Comparison of ENCODE assay signal across 21 mouse cellular contexts in the genomic region with DNA sequence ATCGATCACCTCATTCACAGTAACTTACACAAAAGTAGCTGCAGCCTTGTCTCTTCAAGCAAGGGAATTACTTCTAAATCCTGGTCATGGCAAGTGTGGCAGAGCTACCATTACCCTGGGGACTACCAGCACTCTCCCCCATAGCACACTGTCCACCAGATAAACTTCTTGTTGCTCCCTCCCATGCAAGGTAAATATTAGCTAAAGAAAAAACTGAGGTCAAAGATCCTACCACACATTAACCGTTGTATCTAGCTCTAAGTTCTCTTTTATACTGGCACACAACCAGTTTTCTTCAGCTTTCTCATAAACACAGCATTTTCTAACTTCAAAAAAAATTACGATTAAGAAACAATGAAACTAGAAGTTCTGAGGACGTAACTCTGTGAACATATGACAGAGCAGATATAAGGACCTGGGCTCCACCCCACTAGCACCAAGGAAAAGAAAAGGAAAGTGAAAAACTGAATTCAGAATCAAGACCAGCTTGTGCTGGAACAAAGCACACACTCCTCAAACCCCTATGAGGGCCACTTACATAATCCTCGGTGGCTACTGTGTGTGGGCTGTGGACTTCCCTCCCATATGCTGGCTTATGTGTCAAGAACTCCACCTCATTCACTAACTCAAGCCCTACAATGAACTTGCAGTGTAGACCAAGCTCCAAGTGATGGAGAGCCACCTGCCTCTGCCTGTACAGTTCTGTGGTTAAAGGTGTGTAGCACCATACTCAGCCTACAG. TPM values are rescaled to one million over a fixed set of nuclear protein-coding genes. Genes with fewer than 3 reads are reported as not detected.
A peak's percentile ranks its signal among the peaks of the same experiment; 100 is the strongest.
DNase-seq lines count a peak whose midpoint lies in the region; ATAC-seq and TF ChIP-seq lines count a peak whose summit lies in the region.
"Had no signal": no experiment of that assay in that cellular context is flagged by ENCODE, and none has a peak within 500 bp of the region (broad histone marks: within the 10 kb centered on the region; RNA-seq: fewer than 3 reads in every experiment).

No protein-coding gene starts in this region.

- no peaks in the 10 kb centered on the region for H3K27me3 ChIP-seq in kidney, postnatal 0 days (ENCODE audit: insufficient read depth, low read length)
- no peaks in the 10 kb centered on the region for H3K27me3 ChIP-seq in liver, postnatal 0 days (ENCODE audit: insufficient read depth, low read length)
- H3K27me3 ChIP-seq: forebrain, embryonic 15.5 days; limb, embryonic 13.5 days; neural tube, embryonic 13.5 days had no signal

- whole genome bisulfite sequencing in kidney, postnatal 0 days, result 87% methylated on average over 5 of the region's 5 CpGs
- WGBS in liver, postnatal 0 days (ENCODE audit: insufficient replicate concordance), result 57% methylated on average over 5 of the region's 5 CpGs

- TF ChIP-seq EP300 in liver, postnatal 0 days (IDR thresholded peaks at IDR 0.05; ENCODE audit: low read depth), result no peak

- H3K9me3 ChIP-seq in kidney, postnatal 0 days (replicated peaks; ENCODE audit: low read length), result no peaks in the 10 kb centered on the region
- no peaks in the 10 kb centered on the region for H3K9me3 ChIP-seq in liver, postnatal 0 days (ENCODE audit: low read length)
- H3K9me3 ChIP-seq: embryonic facial prominence, embryonic 10.5 days; forebrain, embryonic 15.5 days; hindbrain, embryonic 10.5 days; limb, embryonic 13.5 days; neural tube, embryonic 13.5 days had no signal

- no peak overlapping the region for H3K4me2 ChIP-seq in kidney, postnatal 0 days (ENCODE audit: low read length)
- H3K4me2 ChIP-seq in liver, postnatal 0 days (ENCODE audit: low read depth, low read length), result peak overlapping the region; percentile 22
- H3K4me2 ChIP-seq: forebrain, embryonic 15.5 days; limb, embryonic 13.5 days; neural tube, embryonic 13.5 days had no signal

- H3K36me3 ChIP-seq in kidney, postnatal 0 days (ENCODE audit: insufficient read depth, low read length), result peaks cover 53% of the 10 kb centered on the region
- H3K36me3 ChIP-seq in liver, postnatal 0 days (replicated peaks; ENCODE audit: insufficient read depth, low read length), result peaks cover 63% of the 10 kb centered on the region

- TF ChIP-seq CTCF in kidney, postnatal 0 days (IDR thresholded peaks at IDR 0.05; ENCODE audit: low read depth), result no peak
- no peak for TF ChIP-seq CTCF in liver, postnatal 0 days (IDR thresholded peaks at IDR 0.05; ENCODE audit: low read depth)

- H3K4me3 ChIP-seq in kidney, postnatal 0 days (replicated peaks; ENCODE audit: low read depth, low read length), result no peak overlapping the region
- H3K4me3 ChIP-seq in liver, postnatal 0 days (ENCODE audit: low read depth, low read length), result no peak overlapping the region
- H3K4me3 ChIP-seq: embryonic facial prominence, embryonic 10.5 days; forebrain, embryonic 15.5 days; hindbrain, embryonic 10.5 days; limb, embryonic 13.5 days; neural tube, embryonic 13.5 days had no signal

- H3K9ac ChIP-seq in kidney, postnatal 0 days (ENCODE audit: low read depth, low read length), result no peak overlapping the region
- no peak overlapping the region for H3K9ac ChIP-seq in liver, postnatal 0 days (replicated peaks)
- H3K9ac ChIP-seq: forebrain, embryonic 15.5 days; limb, embryonic 13.5 days; neural tube, embryonic 13.5 days had no signal

- H3K4me1 ChIP-seq in kidney, postnatal 0 days (replicated peaks; ENCODE audit: insufficient read depth, low read length), result no peaks in the 10 kb centered on the region
- H3K4me1 ChIP-seq in liver, postnatal 0 days (ENCODE audit: insufficient read depth), result peaks cover 15% of the 10 kb centered on the region
- H3K4me1 ChIP-seq: embryonic facial prominence, embryonic 10.5 days; forebrain, embryonic 15.5 days; hindbrain, embryonic 10.5 days; limb, embryonic 13.5 days; neural tube, embryonic 13.5 days had no signal

- peak overlapping the region; percentile 19; the same call in 1 of the 2 replicates for H3K27ac ChIP-seq in kidney, postnatal 0 days
- H3K27ac ChIP-seq in liver, postnatal 0 days (ENCODE audit: low read depth), result peak overlapping the region; percentile 64
- H3K27ac ChIP-seq: embryonic facial prominence, embryonic 10.5 days; forebrain, embryonic 15.5 days; hindbrain, embryonic 10.5 days; limb, embryonic 13.5 days; neural tube, embryonic 13.5 days had no signal

- peak; percentile 40 for ATAC-seq in granulocyte monocyte progenitor cell, adult 5-6 weeks (replicated peaks; ENCODE audit: poor library complexity, severe bottlenecking)
- ATAC-seq in kidney, postnatal 0 days (replicated peaks; ENCODE audit: low FRiP score, low read depth), result peak; percentile 69; the same call in 1 of the 2 replicates
- ATAC-seq in liver, postnatal 0 days, result peak; percentile 85
- ATAC-seq: forebrain, embryonic 15.5 days; lung, postnatal 0 days had no signal

- peak; percentile 69 for DNase-seq in kidney, adult 11 months
- no peak for DNase-seq in kidney, postnatal 10 days
- peak; percentile 8 for DNase-seq in kidney, postnatal 0 days (ENCODE audit: low spot score)
- no peak for DNase-seq in liver, postnatal 0 days
- DNase-seq in adrenal gland, adult 8-10 months, result no peak
- DNase-seq in cerebellum, adult 11 months, result no peak
- DNase-seq: adrenal gland, postnatal 14 days; cerebellum, adult 2 months; heart, adult 11 months; right cerebral cortex, postnatal 14 days; thymus, postnatal 25 days had no signal

RNA-seq across cellular contexts. Expression of a gene that starts 11.9 kb away (rescaled TPM):
- 37.2 and 57.8 TPM in 2 replicates for total RNA-seq in granulocyte monocyte progenitor cell, adult 5-6 weeks (2014; fragmentation: Nextera tagmentation)
- 36.9 and 40.2 TPM in 2 replicates for total RNA-seq in granulocyte monocyte progenitor cell, adult 5-6 weeks (2017)
- polyA plus RNA-seq in kidney, postnatal 0 days (2015; fragmentation: Nextera tagmentation; extraction: Ambion mirVana), result 30.0 and 32.3 TPM in 2 replicates
- polyA plus RNA-seq in liver, postnatal 0 days (2015; fragmentation: Nextera tagmentation; extraction: Ambion mirVana), result 8.5 and 10.1 TPM in 2 replicates
- 100 to 1,000 TPM in 3 of 4 experiments, 10 to 100 TPM in 1; 86.5 to 139 (median 135) TPM for total RNA-seq in adrenal gland, adult 8-10 months (2022)

RNA-seq across cellular contexts. Expression of a gene that starts 15.0 kb away (rescaled TPM):
- not detected in 2 replicates for total RNA-seq in granulocyte monocyte progenitor cell, adult 5-6 weeks (2014; fragmentation: Nextera tagmentation)
- total RNA-seq in granulocyte monocyte progenitor cell, adult 5-6 weeks (2017), result 0.77 TPM in 1 of 2 replicates, not detected in the other
- polyA plus RNA-seq in kidney, postnatal 0 days (2015; fragmentation: Nextera tagmentation; extraction: Ambion mirVana), result 0.28 and 0.47 TPM in 2 replicates
- 0.12 TPM in 2 replicates for polyA plus RNA-seq in liver, postnatal 0 days (2015; fragmentation: Nextera tagmentation; extraction: Ambion mirVana)
- 1 to 10 TPM in 2 of 4 experiments, not detected in 2; 1.3 to 1.6 TPM for total RNA-seq in adrenal gland, adult 8-10 months (2022)
- total RNA-seq: adrenal gland, postnatal 14 days; gastrocnemius, adult 18-20 months; layer of hippocampus, postnatal 10 days; monocyte, adult 5-6 weeks had no signal
- polyA plus RNA-seq: cerebellum, adult 2 months had no signal

RNA-seq across cellular contexts. Expression of a gene that starts 49.6 kb away (rescaled TPM):
- total RNA-seq in granulocyte monocyte progenitor cell, adult 5-6 weeks (2014; fragmentation: Nextera tagmentation), result 36.0 and 42.2 TPM in 2 replicates
- total RNA-seq in granulocyte monocyte progenitor cell, adult 5-6 weeks (2017), result 33.7 and 33.9 TPM in 2 replicates
- polyA plus RNA-seq in kidney, postnatal 0 days (2015; fragmentation: Nextera tagmentation; extraction: Ambion mirVana), result 6.7 and 7.4 TPM in 2 replicates
- polyA plus RNA-seq in liver, postnatal 0 days (2015; fragmentation: Nextera tagmentation; extraction: Ambion mirVana), result 5.8 and 6.3 TPM in 2 replicates
- 1 to 10 TPM; 4.0 to 6.3 (median 4.9) TPM for total RNA-seq in adrenal gland, adult 8-10 months (2022)

Comparison
In these comparisons a context has a peak if more than half of its experiments do, and no peak if none do; other contexts are left out.
1. DNase-seq: peak in kidney, adult 11 months (single experiment) and kidney, postnatal 0 days (single experiment); none in kidney, postnatal 10 days (single experiment), liver, postnatal 0 days (single experiment), adrenal gland, adult 8-10 months (single experiment) and cerebellum, adult 11 months (single experiment).
2. RNA of a gene that starts 49.6 kb away (total RNA-seq): 33.7 to 42.2 TPM in granulocyte monocyte progenitor cell, adult 5-6 weeks; 4.0 to 6.3 TPM in adrenal gland, adult 8-10 months; every median in the first group is over 4 times any median in the second.
3. Peak in every context shown above with its lines, with median percentiles within 50 percentile points of each other: ATAC-seq.